Mouse (Mus musculus) megakaryocyte, adult 5-6 weeks (primary cell): ENCODE data around the gene Vash1. TPM values are rescaled to one million over a fixed set of nuclear protein-coding genes. Genes with fewer than 3 reads are reported as not detected.
A peak's percentile ranks its signal among the peaks of the same experiment; 100 is the strongest.

ENCODE experiments used
- ATAC-seq: 2 replicates; pipeline ENCODE4 v1.8.0; 2016; ENCODE audit warnings: mild to moderate bottlenecking, inconsistent platforms; ENCODE audit not compliant: poor library complexity, severe bottlenecking
- total RNA-seq, 2 experiments: library from RNA; stranded (forward) in 1 of 2; stranded (reverse) in 1 of 2; fragments of 153-499, 151-499 nt in 1 of 2; fragments of 221-1000, 200-1000 nt in 1 of 2; gene quantifications; 2 replicates each; pipeline versions ENCODE4 v1.2.3 to v1.2.4; 2015 to 2017

Gene Vash1
- not detected in 2 replicates for total RNA-seq (2015)
- total RNA-seq (2017) = 0.16 TPM in 1 of 2 replicates, not detected in the other

GRCm38 (mm10) chr12:86678591-86679545 lies at the start of gene Vash1:
Gene Vash1 (plus strand): TSS chr12:86678700.
- 0 out of 2 replicates have a peak, but pooled peaks have one; percentile 24 for ATAC-seq

GRCm38 (mm10) chr12:86628783-86629172 lies 49.7 kb upstream of the Vash1 start:
- ATAC-seq = no peak

DNA sequence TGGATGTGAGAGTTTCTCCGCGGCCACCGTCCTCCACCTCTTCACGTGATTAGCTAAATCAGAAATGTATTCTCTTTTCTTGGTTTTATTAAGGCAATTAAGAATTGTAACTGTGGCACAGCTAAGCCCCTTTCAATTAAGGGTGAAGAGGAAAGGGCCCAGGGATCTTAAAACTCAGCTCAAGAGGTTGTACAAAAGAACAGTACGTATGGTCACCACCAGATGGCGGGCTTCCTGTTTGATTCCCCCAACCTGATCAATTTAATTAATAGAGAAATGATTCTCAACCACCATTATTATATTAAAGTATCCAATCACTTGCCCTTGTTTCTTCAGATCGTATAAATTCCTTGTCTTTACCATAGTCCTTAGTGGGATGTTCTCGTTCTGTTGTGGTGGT lies 36.7 kb upstream of the Vash1 start:
- no peak for ATAC-seq

- no peak for ATAC-seq
These were observed 33.8 kb upstream of the Vash1 start for GRCm38 (mm10) chr12:86644512-86645273.

DNA sequence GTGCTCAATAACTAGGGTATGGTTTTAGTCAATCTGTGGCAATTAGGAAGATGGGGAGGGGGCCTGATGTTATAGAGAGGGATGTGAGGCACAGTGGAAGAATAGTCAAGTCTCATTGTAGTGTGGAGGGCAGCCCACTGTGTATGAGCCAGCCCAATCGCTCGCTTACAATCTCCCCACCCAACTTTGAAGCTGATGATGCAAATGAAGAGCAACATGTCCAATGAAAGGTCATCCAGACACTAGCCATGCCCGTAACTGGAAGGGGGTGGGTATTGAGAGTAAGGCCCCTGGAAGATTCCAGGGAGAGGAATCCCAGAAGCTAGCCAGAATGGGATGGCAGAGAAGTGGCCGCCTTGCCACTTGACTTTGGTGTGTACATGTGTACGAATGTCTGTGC lies 33.0 kb upstream of the Vash1 start:
- ATAC-seq = no peak

- ATAC-seq = no peak
These were observed 31.7 kb upstream of the Vash1 start for GRCm38 (mm10) chr12:86646831-86647230.

GRCm38 (mm10) chr12:86647279-86647678 lies 31.2 kb upstream of the Vash1 start:
- no peak for ATAC-seq

DNA sequence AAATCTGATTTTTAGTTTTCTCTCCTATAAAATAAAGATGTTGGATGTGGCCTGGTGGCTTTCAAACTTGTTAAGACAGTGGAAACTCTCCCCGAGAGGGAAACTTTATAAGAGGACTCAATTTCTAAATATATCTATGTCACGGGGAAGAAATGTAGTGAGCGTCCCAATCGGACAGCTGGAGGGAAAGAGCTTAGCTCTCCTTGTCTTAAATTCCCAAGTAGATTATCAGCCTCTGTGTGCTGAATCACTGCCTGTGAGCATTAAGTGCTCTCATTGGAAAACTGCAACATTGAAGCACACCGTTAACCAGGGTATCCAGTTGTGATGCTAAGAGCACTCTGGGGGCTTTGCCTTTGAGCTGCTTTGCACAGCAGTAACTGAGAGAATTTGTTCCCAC lies 30.8 kb upstream of the Vash1 start:
- no peak for ATAC-seq

GRCm38 (mm10) chr12:86648489-86648888 lies 30.0 kb upstream of the Vash1 start:
- ATAC-seq = no peak

GRCm38 (mm10) chr12:86651301-86651860 lies 27.1 kb upstream of the Vash1 start:
- no peak for ATAC-seq

DNA sequence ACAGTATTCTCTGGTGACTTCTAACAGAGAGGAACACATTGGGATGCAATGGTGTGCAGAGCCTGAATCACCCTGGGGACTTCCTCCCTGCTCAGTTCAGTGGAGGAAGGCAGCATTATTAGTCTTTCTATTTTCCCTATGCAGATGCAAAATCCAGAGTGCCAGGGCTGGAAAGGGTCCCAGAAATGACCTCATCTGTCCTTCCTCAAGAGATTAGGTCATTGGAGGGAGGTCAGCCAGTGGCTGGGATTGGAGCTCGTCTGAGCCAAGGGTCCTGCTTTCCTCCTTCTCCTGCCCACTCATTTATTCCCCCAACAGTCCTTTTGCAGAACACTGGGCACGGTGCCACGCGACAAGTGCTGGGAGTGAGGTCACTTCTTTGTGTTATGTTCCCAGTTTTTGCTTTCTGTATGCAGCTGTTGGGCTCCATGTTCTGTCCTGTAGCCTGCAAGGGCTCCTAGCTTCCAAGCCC lies 25.9 kb upstream of the Vash1 start:
- no peak for ATAC-seq

DNA sequence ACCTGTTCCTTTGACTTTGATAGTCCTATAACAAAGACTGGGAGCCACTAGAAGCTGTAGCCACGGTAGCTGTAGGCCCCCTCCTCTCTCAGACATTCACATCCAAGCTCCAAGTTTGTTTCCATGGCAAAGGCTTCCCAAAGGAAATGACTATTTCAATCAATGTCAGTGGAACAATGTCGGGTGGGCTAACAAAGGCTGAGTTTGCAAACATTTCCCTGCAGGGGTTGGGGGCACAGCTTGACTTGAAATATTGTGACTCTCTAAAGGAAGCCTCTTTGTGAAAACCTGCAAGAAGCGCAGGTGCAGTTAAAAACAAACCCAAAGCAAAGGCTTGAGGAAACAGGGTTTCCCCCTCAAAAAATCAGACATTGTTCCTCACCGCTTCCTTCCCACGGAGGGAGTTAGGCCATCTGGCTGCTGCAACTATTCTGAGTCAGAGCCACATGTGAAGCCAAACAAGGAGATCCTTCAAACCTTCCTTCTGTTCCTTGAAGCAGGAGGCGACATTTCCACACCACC lies 19.0 kb upstream of the Vash1 start:
- ATAC-seq = no peak

GRCm38 (mm10) chr12:86660466-86660865 lies 18.0 kb upstream of the Vash1 start:
- ATAC-seq = no peak

DNA sequence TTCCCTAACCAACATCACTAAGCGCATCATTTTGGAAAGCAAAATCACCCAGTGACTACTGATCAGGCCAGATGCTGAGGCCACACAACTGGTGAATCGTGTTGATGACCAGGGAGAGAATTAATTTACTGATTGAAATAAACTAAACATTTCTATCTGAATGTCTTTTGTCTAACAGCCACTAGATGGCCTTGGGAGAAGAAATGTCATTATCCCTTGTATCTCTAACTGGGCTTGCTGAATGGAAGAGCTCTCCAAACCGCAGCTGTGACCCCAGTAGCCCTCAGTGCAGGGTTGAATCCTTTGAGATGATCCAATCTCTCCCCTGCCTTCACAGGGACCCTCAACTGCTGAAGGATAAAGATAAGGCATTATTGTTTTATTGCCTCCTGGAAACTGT lies 12.8 kb upstream of the Vash1 start:
- no peak for ATAC-seq

GRCm38 (mm10) chr12:86668404-86668803 lies 10.1 kb upstream of the Vash1 start:
- ATAC-seq = no peak

DNA sequence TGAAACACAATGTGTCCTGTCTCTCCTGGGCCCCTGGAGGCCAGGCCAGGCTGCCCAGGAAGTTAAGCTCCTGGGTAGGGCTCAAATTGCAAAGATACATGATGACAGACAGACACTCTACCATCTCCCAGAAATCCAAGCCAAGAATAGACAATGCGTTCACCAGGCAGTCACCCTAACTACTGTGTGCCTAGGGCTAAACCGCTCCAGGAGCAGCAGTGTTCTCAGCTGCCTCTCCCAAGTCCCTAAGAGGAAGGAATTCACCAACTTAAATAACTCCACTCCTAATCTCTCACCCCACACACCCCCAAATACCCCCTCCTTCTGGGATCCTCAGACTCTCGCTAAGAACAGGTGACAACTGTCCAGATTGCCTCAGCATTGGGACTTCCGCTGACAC lies 6.4 kb upstream of the Vash1 start:
- ATAC-seq = no peak

DNA sequence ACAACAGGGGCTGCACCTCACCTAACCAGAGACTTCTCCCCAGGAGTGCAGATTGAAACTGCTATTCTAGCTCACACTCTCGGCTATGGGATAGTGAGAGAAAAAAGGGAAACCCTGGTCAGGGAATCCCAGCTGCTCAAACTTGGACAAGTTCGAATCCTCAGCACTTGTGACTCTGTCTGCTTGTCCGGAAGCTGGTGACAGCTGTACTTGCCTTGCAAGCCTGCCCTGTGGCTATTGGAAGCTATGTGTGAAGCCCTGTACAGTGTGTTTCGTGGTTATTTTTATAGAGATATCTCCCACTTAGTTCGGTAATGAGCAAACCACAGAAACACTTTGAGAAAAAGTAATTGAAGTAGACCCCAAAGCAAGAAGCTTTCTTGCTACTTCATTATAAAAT lies 6.0 kb upstream of the Vash1 start:
- no peak for ATAC-seq

- no peak for ATAC-seq
These were observed 1.0 kb downstream of the Vash1 start for GRCm38 (mm10) chr12:86679546-86679930.

- ATAC-seq = no peak
These were observed 1.5 kb downstream of the Vash1 start for GRCm38 (mm10) chr12:86679991-86680491.

- ATAC-seq = no peak
These were observed 2.2 kb downstream of the Vash1 start for GRCm38 (mm10) chr12:86680591-86681193.
